Mouse (Mus musculus) lung, postnatal 0 days (tissue): Measurements from ENCODE around the gene Zbtb22.
"Not testable (repeated sequence)": the region's sequence is repeated elsewhere in the genome, so short reads cannot be mapped to it uniquely, and the experiment has no call there.

ENCODE experiments used
- CTCF ChIP-seq: IDR thresholded peaks from 2 replicates; pipeline ENCODE4 v1.5.1; 2016; ENCODE audit warnings: antibody characterized with exemption, mild to moderate bottlenecking
- EP300 ChIP-seq: IDR thresholded peaks from 2 replicates; pipeline ENCODE4 v1.6.1; 2016; ENCODE audit warnings: antibody characterized with exemption, mild to moderate bottlenecking, control low read depth

- peak; percentile 43 for TF ChIP-seq CTCF
- TF ChIP-seq EP300, result not testable (repeated sequence)
Measured at GRCm38 (mm10) chr17:33875797-33876196, 39.9 kb upstream of the Zbtb22 start.
